Mouse (Mus musculus) spleen, postnatal 14 days (tissue): ENCODE results near the gene Gnb5.

Source experiments
- DNase-seq, 2 experiments: peaks; one replicate each; pipeline ENCODE4 v3.0.0; 2021 to 2022; ENCODE audit warnings: low spot score in 2 of 2

Gnb5 gene

DNA sequence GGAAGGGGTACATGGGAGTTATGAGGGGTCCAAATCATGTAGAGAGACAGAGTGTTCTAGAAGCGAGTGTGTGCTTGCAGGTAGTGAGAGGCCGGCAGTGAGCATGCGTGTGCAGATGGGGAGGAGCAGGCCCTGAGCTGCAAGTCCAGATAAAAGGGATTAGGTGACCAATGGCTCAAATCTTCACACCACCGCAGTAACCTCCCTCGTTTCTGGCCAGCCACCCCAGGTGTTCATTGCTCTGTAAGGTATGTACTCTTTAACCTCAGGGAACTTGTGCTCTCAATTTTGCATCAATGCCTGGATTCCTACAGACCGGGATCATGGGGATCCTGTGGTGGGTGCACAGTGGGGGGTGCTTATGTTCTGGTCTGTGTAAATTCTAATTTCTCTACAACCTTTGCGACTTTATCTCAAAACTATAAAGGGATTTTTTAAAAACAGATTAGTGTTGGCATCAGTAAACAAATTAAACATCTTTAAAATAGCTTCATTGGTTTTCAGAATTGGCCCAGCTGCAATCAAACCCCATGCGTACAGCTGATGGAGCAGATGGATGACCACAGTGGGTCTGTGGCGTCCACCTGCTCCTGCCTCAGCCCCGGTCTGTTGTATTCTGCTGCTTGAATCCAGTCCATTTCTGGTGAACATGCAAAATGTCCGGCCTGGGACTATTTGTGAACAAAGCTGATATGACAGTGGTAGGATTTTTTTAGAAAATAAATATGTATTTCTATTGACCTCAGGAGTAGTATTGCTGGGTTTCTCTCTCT is at the start of gene Gnb5:
Gene Gnb5 (plus strand): TSS at position 163 of the 773 bp plus-strand sequence.
- no peak for DNase-seq

DNA sequence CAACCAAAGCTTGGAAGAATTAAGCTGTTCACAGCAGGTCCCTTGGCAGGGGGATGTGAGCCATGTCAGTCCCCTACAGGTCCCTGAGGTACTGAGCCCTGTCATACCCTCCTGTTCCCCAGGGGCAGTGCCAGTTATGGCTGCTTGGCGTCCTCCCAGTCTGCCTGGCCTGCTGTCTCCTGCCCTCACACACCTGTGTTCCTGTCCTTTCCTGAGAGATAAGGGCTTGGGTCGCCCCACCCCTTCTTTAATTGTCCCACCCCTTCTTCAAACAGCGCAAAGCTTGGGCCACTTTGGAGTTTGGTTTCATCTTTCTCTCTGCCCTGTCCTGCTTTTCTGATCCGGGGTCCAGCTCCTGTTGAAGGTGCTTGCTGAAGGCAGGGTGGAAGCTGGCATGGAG is 47.3 kb upstream of the Gnb5 start:
- no peak for DNase-seq

DNA sequence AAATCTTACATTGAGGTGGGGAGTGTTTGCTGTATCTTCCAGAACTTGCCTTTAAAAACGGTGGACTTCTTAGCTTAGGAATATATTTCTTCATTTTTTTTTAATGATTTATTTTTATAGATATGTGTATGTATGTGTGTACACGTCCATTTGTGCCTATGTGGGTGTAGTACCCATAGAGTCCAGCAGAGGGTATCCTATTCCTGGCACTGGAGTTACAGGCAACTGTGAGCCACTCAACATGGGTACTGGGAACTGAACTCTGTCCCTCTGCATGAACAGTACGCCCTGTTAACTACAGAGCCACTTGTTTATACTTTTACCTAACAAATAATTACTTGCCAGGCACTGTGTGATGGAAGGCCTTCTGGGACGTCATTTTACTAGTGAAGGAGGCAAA is 46.4 kb upstream of the Gnb5 start:
- DNase-seq: no peak

DNA sequence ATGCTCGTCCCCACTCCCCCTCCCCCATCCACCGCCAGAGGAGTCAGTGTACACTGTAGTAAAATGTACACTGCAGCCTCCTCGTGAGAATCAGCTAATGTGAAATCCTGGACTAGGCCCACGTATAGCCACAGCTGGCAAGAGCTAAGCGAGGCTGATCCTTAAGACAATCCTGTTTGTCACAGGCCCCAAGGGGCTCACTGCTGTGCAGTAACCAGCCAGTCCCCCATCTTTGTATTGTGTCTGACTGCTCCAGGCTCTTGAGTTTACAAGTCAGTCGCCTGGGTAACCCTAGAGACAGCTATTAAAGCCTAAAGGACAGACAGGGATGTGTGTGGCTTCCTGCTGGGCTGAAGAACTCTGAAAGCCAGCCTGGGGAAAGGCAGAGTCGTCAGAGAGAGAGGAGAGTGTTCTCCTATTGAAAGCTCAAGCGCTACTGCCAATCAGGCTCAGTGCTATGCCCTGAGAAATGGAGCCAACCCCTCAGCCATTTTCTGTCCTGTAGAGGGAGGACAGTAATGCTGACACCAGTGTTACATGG is 44.7 kb upstream of the Gnb5 start:
- no peak for DNase-seq

- peak in 1 of 2 experiments; percentile 10 for DNase-seq
These were observed 43.8 kb upstream of the Gnb5 start for GRCm38 (mm10) chr9:75262235-75262826.

- DNase-seq: no peak
These were observed 41.9 kb upstream of the Gnb5 start for GRCm38 (mm10) chr9:75264008-75264718.

DNA sequence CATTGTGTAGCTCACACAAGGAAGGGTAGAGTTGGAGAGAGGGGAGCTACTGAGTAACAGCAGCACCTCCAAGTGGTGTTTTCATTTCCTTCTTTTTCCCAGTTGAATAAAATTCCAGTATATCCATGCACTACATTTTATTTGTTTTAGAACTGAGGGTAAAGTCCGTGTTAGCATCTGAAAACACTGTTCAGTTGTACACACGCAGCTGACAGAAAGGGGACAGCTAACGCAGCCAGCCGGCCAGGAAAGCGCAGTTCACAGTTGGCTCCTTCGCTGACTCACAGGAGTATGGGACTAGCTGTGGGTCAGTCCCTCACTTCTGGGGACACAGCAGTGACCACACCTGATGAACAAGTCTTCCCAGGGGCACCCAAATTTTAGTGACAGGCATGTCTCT is 38.9 kb upstream of the Gnb5 start:
- DNase-seq: no peak

- DNase-seq: no peak
These were observed 35.7 kb upstream of the Gnb5 start for GRCm38 (mm10) chr9:75270382-75270781.

- DNase-seq: no peak
These were observed 34.5 kb upstream of the Gnb5 start for GRCm38 (mm10) chr9:75271539-75271938.

DNA sequence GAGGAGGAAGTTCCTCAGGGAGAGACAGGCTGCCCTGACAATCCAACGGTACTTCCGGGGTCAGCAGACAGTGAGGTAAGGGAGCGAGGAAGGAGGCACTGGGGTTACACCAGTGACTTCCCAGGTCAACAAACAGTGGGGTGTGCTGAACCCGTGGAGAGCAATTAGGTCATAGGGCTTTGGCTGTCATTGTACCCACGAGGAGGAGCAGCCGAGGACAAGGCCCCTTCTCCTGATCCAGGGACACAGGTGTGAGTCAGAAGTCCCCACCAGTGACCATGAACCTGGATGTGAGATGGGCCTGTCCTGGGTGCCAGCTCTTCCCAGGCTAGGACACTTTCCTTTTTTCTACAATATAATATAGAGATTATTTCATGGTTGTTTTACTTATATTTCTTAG is 32.4 kb upstream of the Gnb5 start:
- DNase-seq: no peak

DNA sequence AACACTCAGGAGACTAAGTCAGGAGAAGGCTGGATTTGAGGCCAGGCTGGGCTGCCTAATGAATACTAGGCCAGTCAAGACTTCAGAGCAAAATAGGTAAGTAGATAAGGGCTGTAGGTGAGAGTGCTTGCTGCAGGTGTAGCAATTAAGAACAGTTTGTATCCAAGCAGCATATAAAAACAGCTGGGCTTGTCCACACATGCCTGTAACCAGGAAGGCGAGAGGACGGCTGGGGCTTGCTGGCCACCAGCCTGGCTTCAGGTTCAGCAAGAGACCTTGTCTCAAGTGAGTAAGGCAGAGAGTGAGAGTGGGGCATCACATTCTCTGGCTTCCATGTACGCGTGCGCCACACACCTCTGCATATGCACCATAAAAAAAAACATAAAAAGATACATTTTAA is 31.6 kb upstream of the Gnb5 start:
- no peak for DNase-seq

- DNase-seq: no peak
These were observed 31.0 kb upstream of the Gnb5 start for GRCm38 (mm10) chr9:75275051-75275450.

DNA sequence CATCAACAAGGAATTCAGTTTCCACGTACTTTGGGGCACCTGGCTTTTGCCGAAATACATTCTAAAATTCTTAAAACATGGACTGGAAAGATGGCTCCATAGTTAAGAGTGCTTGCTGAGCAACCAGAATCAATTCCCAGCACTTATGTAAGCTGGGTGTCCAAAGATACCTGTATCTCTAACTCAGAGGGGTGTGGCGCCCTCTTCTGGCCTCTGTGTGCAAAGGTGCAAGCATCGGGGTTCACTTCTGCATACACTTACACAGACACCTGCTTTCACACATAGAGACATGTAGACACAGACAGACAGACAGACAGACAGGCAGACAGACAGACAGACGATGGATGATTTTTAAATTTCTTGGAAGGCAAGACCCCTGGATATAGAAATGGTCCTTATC is 25.3 kb upstream of the Gnb5 start:
- peak in 1 of 2 experiments; percentile 27 for DNase-seq

DNA sequence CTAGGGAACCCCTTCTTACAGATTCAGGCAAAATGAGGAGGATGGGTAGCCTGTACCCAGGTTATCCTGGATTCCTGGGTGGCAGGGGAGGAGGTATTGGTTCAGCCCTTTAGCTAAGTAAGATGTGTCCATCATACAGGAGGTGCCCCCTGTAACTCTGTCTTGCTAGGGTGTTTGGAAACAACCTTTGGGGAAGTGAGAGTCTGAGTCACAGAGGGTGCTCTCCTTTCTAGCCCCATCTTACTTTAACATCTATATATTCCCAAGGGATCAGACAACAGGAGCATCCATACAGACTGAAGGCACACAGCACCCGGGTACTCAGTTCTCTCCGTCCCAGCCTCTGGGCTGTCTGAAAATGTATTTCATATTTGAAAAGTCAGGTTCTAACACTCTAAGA is 23.9 kb upstream of the Gnb5 start:
- no peak for DNase-seq

GRCm38 (mm10) chr9:75282830-75283229 is 23.3 kb upstream of the Gnb5 start:
- DNase-seq: peak in 1 of 2 experiments; percentile 15

- DNase-seq: no peak
These were observed 22.5 kb upstream of the Gnb5 start for GRCm38 (mm10) chr9:75283636-75284035.

- DNase-seq: no peak
These were observed 20.7 kb upstream of the Gnb5 start for GRCm38 (mm10) chr9:75285363-75285762.

DNA sequence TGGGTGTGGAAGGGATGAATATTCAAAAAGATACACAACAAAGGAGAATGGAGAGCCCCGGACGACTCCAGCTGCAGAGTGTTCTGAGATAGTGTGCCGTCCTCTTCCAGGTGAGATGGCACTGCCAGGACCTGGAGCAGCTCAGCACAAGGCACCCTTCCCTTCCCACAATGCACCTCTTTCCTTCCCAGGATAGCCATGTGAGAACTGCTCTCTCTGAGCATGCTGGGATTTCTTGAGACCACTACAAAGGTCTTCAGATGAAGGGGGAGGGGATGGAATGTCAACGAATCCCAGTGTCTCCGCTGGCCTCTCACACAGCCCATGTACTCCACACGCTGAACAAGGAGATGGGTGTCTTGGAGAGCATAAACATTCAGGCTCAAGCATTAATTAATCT is 18.5 kb upstream of the Gnb5 start:
- DNase-seq: no peak

DNA sequence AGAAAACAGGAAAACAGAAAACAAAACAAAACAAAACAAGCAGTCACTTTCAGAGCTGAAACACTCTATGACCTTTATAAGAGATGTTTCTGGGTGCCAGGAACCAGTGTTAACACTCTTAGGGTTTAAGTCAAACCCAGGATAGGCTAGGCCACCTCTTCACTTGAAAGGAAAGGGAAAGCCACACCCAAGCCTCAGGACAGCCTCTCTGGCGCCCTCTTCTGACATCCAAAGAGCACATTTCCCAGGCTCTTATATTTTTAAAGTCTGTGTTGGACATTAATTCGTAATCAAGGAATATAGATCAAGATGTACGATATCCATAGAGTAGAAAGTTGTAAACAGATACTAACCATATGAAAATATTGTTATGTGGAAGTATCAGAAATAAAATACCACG is 16.5 kb upstream of the Gnb5 start:
- no peak for DNase-seq

GRCm38 (mm10) chr9:75299342-75299741 is 6.7 kb upstream of the Gnb5 start:
- no peak for DNase-seq

GRCm38 (mm10) chr9:75303033-75303432 is 3.1 kb upstream of the Gnb5 start:
- DNase-seq: no peak

DNA sequence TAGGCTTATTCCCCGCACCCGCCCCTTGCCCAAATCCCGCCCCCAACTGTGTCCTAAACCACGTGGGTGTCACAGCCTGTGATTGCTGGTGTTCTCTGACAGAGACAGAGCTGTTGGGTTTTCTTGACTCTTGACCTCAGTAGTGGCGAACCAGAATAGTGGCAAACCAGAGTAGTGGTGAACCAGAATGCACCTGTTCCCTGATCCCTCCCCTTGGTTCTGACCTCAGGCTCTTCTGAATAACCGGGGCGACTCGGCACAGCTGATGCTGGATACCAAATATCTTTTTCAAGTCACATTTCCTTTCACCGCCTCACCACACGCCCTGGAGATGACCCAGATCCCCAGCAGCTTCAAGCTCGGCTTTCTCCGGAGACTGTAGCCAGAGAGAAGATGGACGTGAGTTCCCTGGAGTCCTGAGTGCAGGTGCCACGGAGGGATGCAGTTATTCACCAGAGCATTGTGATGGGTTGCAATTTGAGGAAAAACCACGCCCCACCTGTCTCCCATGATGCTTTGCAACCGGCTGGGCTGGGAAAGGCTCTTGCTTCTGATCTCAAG is 2.3 kb upstream of the Gnb5 start:
- no peak for DNase-seq
